Mouse (Mus musculus) MN1 (cell line): ENCODE results near the gene Gm21258.
"Not testable (repeated sequence)": the region's sequence is repeated elsewhere in the genome, so short reads cannot be mapped to it uniquely, and the experiment has no call there.

Experiments
- DNase-seq: peaks from one replicate; pipeline ENCODE4 v3.0.0-alpha.2; 2016; ENCODE audit warnings: low spot score

The Gm21258 gene

GRCm38 (mm10) chrY:52779740-52780139 lies at the start of gene Gm21258:
Gene Gm21258, plus strand, starts transcription at chrY:52780040.
- not testable (repeated sequence) for DNase-seq
